Mouse (Mus musculus): ENCODE results near the gene Copb1. TPM values are rescaled to one million over a fixed set of nuclear protein-coding genes. Genes with fewer than 3 reads are reported as not detected.
A peak's percentile ranks its signal among the peaks of the same experiment; 100 is the strongest.

Copb1 gene
- 13.3 and 16.9 TPM in 2 replicates for polyA plus RNA-seq (2012; rRNA removed)

- H3K4me1 ChIP-seq (ENCODE audit: control insufficient read depth, insufficient read depth, insufficient read length) = no peaks in the 10 kb centered on the region; the same call in 1 of the 2 replicates
- peak; percentile 80 to 93 for DNase-seq (ENCODE audit: low read depth in 1 of 2, low spot score in 2 of 2)
- TF ChIP-seq POLR2A (IDR thresholded peaks at IDR 0.05; ENCODE audit: low read depth, low read length) (peak; percentile 73), CTCF (IDR thresholded peaks at IDR 0.05; ENCODE audit: extremely low read depth, insufficient read depth, insufficient read length, insufficient replicate concordance) (no peak)
- peak within 1 kb of the TSS; percentile 100 for H3K4me3 ChIP-seq (ENCODE audit: extremely low read depth, insufficient read depth, insufficient read length)
- H3K27me3 ChIP-seq (ENCODE audit: control insufficient read depth, insufficient read depth, low read length) = no peaks in the 10 kb centered on the region
- WGBS = 1% methylated on average over 73 of the region's 75 CpGs
- H3K36me3 ChIP-seq (ENCODE audit: control insufficient read depth, insufficient read depth, low read length) = peaks cover 7% of the 10 kb centered on the region
- H3K27ac ChIP-seq (ENCODE audit: insufficient read depth, low read length) = peak within 1 kb of the TSS; percentile 55
These were observed at the start of gene Copb1 for GRCm38 (mm10) chr7:114253885-114254833. Copb1 (minus strand) TSS chr7:114254711.

GRCm38 (mm10) chr7:114301293-114301782, 46.8 kb upstream of the Copb1 start:
- DNase-seq (ENCODE audit: low read depth in 1 of 2, low spot score in 2 of 2) = peak; percentile 40 to 67
- peaks cover 16% of the 10 kb centered on the region; the same call in 1 of the 2 replicates for H3K4me1 ChIP-seq (ENCODE audit: control insufficient read depth, insufficient read depth, insufficient read length)
- H3K4me3 ChIP-seq (ENCODE audit: extremely low read depth, insufficient read depth, insufficient read length) = no peak overlapping the region
- no peak for TF ChIP-seq CTCF (IDR thresholded peaks at IDR 0.05; ENCODE audit: extremely low read depth, insufficient read depth, insufficient read length, insufficient replicate concordance)
- TF ChIP-seq POLR2A (IDR thresholded peaks at IDR 0.05; ENCODE audit: low read depth, low read length) = no peak
- no peaks in the 10 kb centered on the region for H3K27me3 ChIP-seq (ENCODE audit: control insufficient read depth, insufficient read depth, low read length)
- peak overlapping the region; percentile 83 for H3K27ac ChIP-seq (ENCODE audit: insufficient read depth, low read length)
- WGBS = 5% methylated on average over 4 of the region's 4 CpGs
- no peaks in the 10 kb centered on the region for H3K36me3 ChIP-seq (ENCODE audit: control insufficient read depth, insufficient read depth, low read length)

GRCm38 (mm10) chr7:114300782-114301181, 46.3 kb upstream of the Copb1 start:
- 41% methylated on average over 2 of the region's 2 CpGs for WGBS
- H3K4me3 ChIP-seq (ENCODE audit: extremely low read depth, insufficient read depth, insufficient read length) = no peak overlapping the region
- TF ChIP-seq POLR2A (IDR thresholded peaks at IDR 0.05; ENCODE audit: low read depth, low read length) = no peak
- no peak for TF ChIP-seq CTCF (IDR thresholded peaks at IDR 0.05; ENCODE audit: extremely low read depth, insufficient read depth, insufficient read length, insufficient replicate concordance)
- H3K36me3 ChIP-seq (ENCODE audit: control insufficient read depth, insufficient read depth, low read length) = no peaks in the 10 kb centered on the region
- no peaks in the 10 kb centered on the region for H3K27me3 ChIP-seq (ENCODE audit: control insufficient read depth, insufficient read depth, low read length)
- H3K27ac ChIP-seq (ENCODE audit: insufficient read depth, low read length) = peak overlapping the region; percentile 83
- peak in 1 of 2 experiments; percentile 42 for DNase-seq (ENCODE audit: low read depth in 1 of 2, low spot score in 2 of 2)
- H3K4me1 ChIP-seq (ENCODE audit: control insufficient read depth, insufficient read depth, insufficient read length) = peaks cover 16% of the 10 kb centered on the region; the same call in 1 of the 2 replicates

- no peaks in the 10 kb centered on the region for H3K27me3 ChIP-seq (ENCODE audit: control insufficient read depth, insufficient read depth, low read length)
- TF ChIP-seq POLR2A (IDR thresholded peaks at IDR 0.05; ENCODE audit: low read depth, low read length) (no peak), CTCF (IDR thresholded peaks at IDR 0.05; ENCODE audit: extremely low read depth, insufficient read depth, insufficient read length, insufficient replicate concordance) (no peak)
- no peak overlapping the region for H3K27ac ChIP-seq (ENCODE audit: insufficient read depth, low read length)
- no peaks in the 10 kb centered on the region for H3K36me3 ChIP-seq (ENCODE audit: control insufficient read depth, insufficient read depth, low read length)
- peaks cover 16% of the 10 kb centered on the region; the same call in 1 of the 2 replicates for H3K4me1 ChIP-seq (ENCODE audit: control insufficient read depth, insufficient read depth, insufficient read length)
- no peak overlapping the region for H3K4me3 ChIP-seq (ENCODE audit: extremely low read depth, insufficient read depth, insufficient read length)
- 61% methylated on average over 4 of the region's 4 CpGs for WGBS
- no peak for DNase-seq (ENCODE audit: low read depth in 1 of 2, low spot score in 2 of 2)
These were observed 44.7 kb upstream of the Copb1 start for GRCm38 (mm10) chr7:114299247-114299646.

GRCm38 (mm10) chr7:114294698-114295097, 40.2 kb upstream of the Copb1 start:
- H3K4me3 ChIP-seq (ENCODE audit: extremely low read depth, insufficient read depth, insufficient read length) = no peak overlapping the region
- H3K27ac ChIP-seq (ENCODE audit: insufficient read depth, low read length) = no peak overlapping the region
- TF ChIP-seq POLR2A (IDR thresholded peaks at IDR 0.05; ENCODE audit: low read depth, low read length) (no peak), CTCF (IDR thresholded peaks at IDR 0.05; ENCODE audit: extremely low read depth, insufficient read depth, insufficient read length, insufficient replicate concordance) (peak; percentile 55; the same call in 1 of the 2 replicates)
- H3K36me3 ChIP-seq (ENCODE audit: control insufficient read depth, insufficient read depth, low read length) = no peaks in the 10 kb centered on the region
- no peaks in the 10 kb centered on the region for H3K27me3 ChIP-seq (ENCODE audit: control insufficient read depth, insufficient read depth, low read length)
- no peak for DNase-seq (ENCODE audit: low read depth in 1 of 2, low spot score in 2 of 2)
- H3K4me1 ChIP-seq (ENCODE audit: control insufficient read depth, insufficient read depth, insufficient read length) = peaks cover 19% of the 10 kb centered on the region; the same call in 1 of the 2 replicates
- WGBS = 74% methylated on average over 5 of the region's 5 CpGs

GRCm38 (mm10) chr7:114293903-114294302, 39.4 kb upstream of the Copb1 start:
- H3K27me3 ChIP-seq (ENCODE audit: control insufficient read depth, insufficient read depth, low read length) = no peaks in the 10 kb centered on the region
- TF ChIP-seq CTCF (IDR thresholded peaks at IDR 0.05; ENCODE audit: extremely low read depth, insufficient read depth, insufficient read length, insufficient replicate concordance) = no peak
- TF ChIP-seq POLR2A (IDR thresholded peaks at IDR 0.05; ENCODE audit: low read depth, low read length) = no peak
- no peak overlapping the region for H3K4me3 ChIP-seq (ENCODE audit: extremely low read depth, insufficient read depth, insufficient read length)
- H3K4me1 ChIP-seq (ENCODE audit: control insufficient read depth, insufficient read depth, insufficient read length) = peaks cover 18% of the 10 kb centered on the region; the same call in 1 of the 2 replicates
- 49% methylated on average over 5 of the region's 5 CpGs for WGBS
- no peak overlapping the region for H3K27ac ChIP-seq (ENCODE audit: insufficient read depth, low read length)
- no peak for DNase-seq (ENCODE audit: low read depth in 1 of 2, low spot score in 2 of 2)
- H3K36me3 ChIP-seq (ENCODE audit: control insufficient read depth, insufficient read depth, low read length) = no peaks in the 10 kb centered on the region
